ENCODE assay signal across 8 mouse cellular contexts in the genomic region with DNA sequence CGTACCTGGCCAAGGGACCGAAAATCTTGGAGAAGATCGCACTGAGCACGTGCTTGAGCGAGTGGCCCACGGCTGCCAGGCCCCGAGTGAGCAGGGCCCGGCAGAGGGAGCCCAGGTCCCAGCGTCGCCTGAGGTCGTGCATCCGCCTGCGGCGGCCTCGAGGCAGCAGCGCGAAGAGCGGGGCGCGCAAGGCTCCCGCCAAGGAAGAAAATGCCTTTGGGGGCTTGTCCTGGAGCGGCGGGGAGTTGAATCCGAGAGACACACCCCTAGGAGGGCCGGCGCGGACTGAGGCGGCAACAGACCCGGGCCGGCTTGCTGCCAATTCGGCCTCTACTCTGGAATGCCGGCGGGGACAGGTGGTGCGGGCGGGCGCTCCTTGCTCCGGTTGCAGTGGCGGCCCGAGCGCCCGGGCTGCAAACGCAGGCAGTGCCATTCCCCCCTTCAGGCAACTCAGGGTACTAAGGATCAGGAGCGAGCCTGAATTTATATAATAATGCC. TPM values are rescaled to one million over a fixed set of nuclear protein-coding genes. Genes with fewer than 3 reads are reported as not detected.
DNase-seq lines count a peak whose midpoint lies in the region; ATAC-seq and TF ChIP-seq lines count a peak whose summit lies in the region.

No protein-coding gene starts in this region.

- H3K36me3 ChIP-seq in lung, embryonic 15.5 days: no peaks in the 10 kb centered on the region
- H3K36me3 ChIP-seq in thymus, adult 2 months (ENCODE audit: control insufficient read depth, insufficient read depth, low read length): no peaks in the 10 kb centered on the region

- no peaks in the 10 kb centered on the region for H3K9me3 ChIP-seq in lung, embryonic 15.5 days

- intact Hi-C loops in gastrocnemius, postnatal 14 days (cut with DNase I; ENCODE audit: low total_unique reads): no loop called here

- no peak for TF ChIP-seq CTCF in thymus, adult 2 months (IDR thresholded peaks at IDR 0.05; ENCODE audit: borderline replicate concordance, control insufficient read depth, extremely low read depth, insufficient read depth, low read length, poor library complexity)

- WGBS in lung, embryonic 15.5 days: 23% methylated on average over 43 of the region's 43 CpGs
- WGBS in thymus, adult 2 months: 4% methylated on average over 41 of the region's 43 CpGs

- peak overlapping the region; percentile 51 for H3K4me3 ChIP-seq in lung, embryonic 15.5 days
- no peak overlapping the region for H3K4me3 ChIP-seq in thymus, adult 2 months (ENCODE audit: control insufficient read depth, insufficient read depth, low read length)

- H3K4me1 ChIP-seq in lung, embryonic 15.5 days: no peaks in the 10 kb centered on the region
- no peaks in the 10 kb centered on the region for H3K4me1 ChIP-seq in thymus, adult 2 months (replicated peaks; ENCODE audit: control insufficient read depth, insufficient read depth, low read length)

- H3K27ac ChIP-seq in lung, embryonic 15.5 days: no peak overlapping the region
- no peak overlapping the region for H3K27ac ChIP-seq in thymus, adult 2 months (ENCODE audit: control insufficient read depth, insufficient read depth, low read length)

- DNase-seq in lung, postnatal 25 days (ENCODE audit: low spot score): no peak
- DNase-seq in cerebellum, adult 8-10 months: peak; percentile 62
- DNase-seq in gastrocnemius, postnatal 14 days: peak; percentile 52
- DNase-seq in kidney, adult 11 months: peak; percentile 4
- DNase-seq in liver: peak; percentile 10
- peak; percentile 5 for DNase-seq in ovary, postnatal 14 days (ENCODE audit: low spot score)
- DNase-seq in thymus, adult 2 months: no peak

- peak overlapping the region; percentile 40 for H3K9ac ChIP-seq in lung, embryonic 15.5 days

- TF ChIP-seq POLR2A in thymus, adult 2 months (IDR thresholded peaks at IDR 0.05; ENCODE audit: control insufficient read depth, extremely low read depth, insufficient read depth, low read length, poor library complexity): no peak

- H3K4me2 ChIP-seq in lung, embryonic 15.5 days: peak overlapping the region; percentile 93

- H3K27me3 ChIP-seq in lung, embryonic 15.5 days: peaks cover 21% of the 10 kb centered on the region
- H3K27me3 ChIP-seq in thymus, adult 2 months (ENCODE audit: control insufficient read depth, insufficient read depth, low read length): no peaks in the 10 kb centered on the region

- peak; percentile 65; the same call in 1 of the 2 replicates for ATAC-seq in lung, embryonic 15.5 days (ENCODE audit: borderline replicate concordance, extremely low read depth, low FRiP score, low TSS enrichment)

RNA-seq across cellular contexts. Expression of gene Hs6st2, which starts 0.4 kb away (rescaled TPM):
- polyA plus RNA-seq in lung, embryonic 15.5 days (2015; fragmentation: Nextera tagmentation; extraction: Ambion mirVana): 12.5 and 12.8 TPM in 2 replicates
- 10 to 100 TPM; 11.7 to 20.9 TPM for total RNA-seq in gastrocnemius, postnatal 14 days (2021)
- polyA plus RNA-seq in thymus, adult 2 months (2012; rRNA removed): 0.12 and 0.18 TPM in 2 replicates

Comparison
In these comparisons a context has a peak if more than half of its experiments do, and no peak if none do; other contexts are left out.
1. DNase-seq: peak in cerebellum, adult 8-10 months (single experiment), gastrocnemius, postnatal 14 days (single experiment), kidney, adult 11 months (single experiment), liver (single experiment) and ovary, postnatal 14 days (single experiment); none in lung, postnatal 25 days (single experiment) and thymus, adult 2 months (single experiment).
2. RNA of gene Hs6st2, which starts 0.4 kb away (polyA plus RNA-seq): 12.5 to 12.8 TPM in lung, embryonic 15.5 days; 0.12 to 0.18 TPM in thymus, adult 2 months; every median in the first group is over 10 times any median in the second.